Mouse (Mus musculus): Measurements from ENCODE around the gene Cfap57. TPM values are rescaled to one million over a fixed set of nuclear protein-coding genes. Genes with fewer than 3 reads are reported as not detected.

The Cfap57 gene
- polyA plus RNA-seq, 1 experiment from 2014 or later = 1.7 TPM

- Histone ChIP-seq H3K9me3 (replicated peaks) (no peaks in the 10 kb centered on the region), H3K27me3 (0 out of 2 replicates have a peak, but pooled peaks cover 3% of the 10 kb centered on the region)
Measured at GRCm38 (mm10) chr4:118589053-118589732, 31.4 kb downstream of the Cfap57 start.

DNA sequence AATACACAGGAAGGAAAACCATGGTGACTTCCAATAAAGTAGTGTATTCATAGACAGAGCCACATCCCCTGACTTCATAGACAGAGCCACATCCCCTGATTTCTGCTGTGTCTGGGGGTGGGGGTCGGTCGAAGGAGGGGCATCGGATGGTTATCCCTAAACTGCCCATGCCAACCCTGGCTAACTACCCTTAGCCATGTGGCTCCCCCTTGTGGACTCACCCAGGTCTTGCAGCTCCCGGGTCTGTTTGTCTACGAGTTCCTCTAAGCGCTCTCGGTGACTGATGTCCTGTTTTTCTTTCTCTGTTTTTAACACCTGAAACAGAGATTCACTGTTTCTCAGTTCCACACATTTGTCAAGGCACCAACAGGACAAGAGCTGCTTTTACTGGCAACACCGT lies 37.9 kb downstream of the Cfap57 start:
- no peak overlapping the region for H3K9ac ChIP-seq
- H3K27me3 ChIP-seq = no peaks in the 10 kb centered on the region; the same call in 1 of the 2 replicates
- WGBS = 89% methylated on average over 8 of the region's 8 CpGs
- no peak overlapping the region for H3K4me2 ChIP-seq (replicated peaks)
- peaks cover 9% of the 10 kb centered on the region; the same call in 1 of the 2 replicates for H3K4me1 ChIP-seq
- no peak overlapping the region for H3K27ac ChIP-seq
- H3K4me3 ChIP-seq = no peak overlapping the region
- H3K9me3 ChIP-seq (replicated peaks) = no peaks in the 10 kb centered on the region
- H3K36me3 ChIP-seq = no peaks in the 10 kb centered on the region
- ATAC-seq (ENCODE audit: low FRiP score) = no peak

More at GRCm38 (mm10) chr4:118589053-118589732, 31.4 kb downstream of the Cfap57 start:
- Histone ChIP-seq H3K4me2 (replicated peaks) (peak overlapping the region; percentile 32; the same call in 1 of the 2 replicates), H3K4me1 (peaks cover 13% of the 10 kb centered on the region), H3K27ac (0 out of 2 replicates have a peak overlapping the region, but pooled peaks have one; percentile 12), H3K4me3 (no peak overlapping the region), H3K9ac (peak overlapping the region; percentile 18; the same call in 1 of the 2 replicates), H3K36me3 (no peaks in the 10 kb centered on the region)
- WGBS = 68% methylated on average over 12 of the region's 12 CpGs
- no peak for ATAC-seq (ENCODE audit: low FRiP score)

DNA sequence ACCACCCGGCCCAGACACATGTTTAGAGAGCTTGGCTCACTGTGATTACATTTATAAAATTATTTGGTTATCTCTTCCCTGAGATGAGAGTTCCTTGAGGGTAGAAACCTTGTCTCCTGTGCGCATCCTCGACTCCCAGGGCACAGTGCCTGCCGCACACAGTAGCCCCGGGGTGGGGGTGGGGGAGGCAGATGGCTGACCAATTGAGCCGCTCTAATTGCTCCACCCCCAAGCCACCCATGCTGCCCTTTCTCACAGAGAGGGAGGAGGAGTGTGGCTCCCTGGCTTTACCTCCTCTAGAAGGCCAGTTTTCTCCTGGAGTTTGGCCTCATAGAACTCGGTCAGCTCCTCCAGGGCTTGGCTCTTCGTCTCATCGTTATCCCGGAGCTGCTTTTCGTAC lies 39.1 kb downstream of the Cfap57 start:
- H3K4me2 ChIP-seq (replicated peaks) = no peak overlapping the region
- H3K9ac ChIP-seq = no peak overlapping the region
- peaks cover 5% of the 10 kb centered on the region for H3K27me3 ChIP-seq
- ATAC-seq (ENCODE audit: low FRiP score) = no peak
- H3K9me3 ChIP-seq (replicated peaks) = no peaks in the 10 kb centered on the region
- 44% methylated on average over 10 of the region's 11 CpGs for WGBS
- no peak overlapping the region for H3K27ac ChIP-seq
- no peaks in the 10 kb centered on the region for H3K36me3 ChIP-seq
- peaks cover 5% of the 10 kb centered on the region; the same call in 1 of the 2 replicates for H3K4me1 ChIP-seq
- no peak overlapping the region for H3K4me3 ChIP-seq

DNA sequence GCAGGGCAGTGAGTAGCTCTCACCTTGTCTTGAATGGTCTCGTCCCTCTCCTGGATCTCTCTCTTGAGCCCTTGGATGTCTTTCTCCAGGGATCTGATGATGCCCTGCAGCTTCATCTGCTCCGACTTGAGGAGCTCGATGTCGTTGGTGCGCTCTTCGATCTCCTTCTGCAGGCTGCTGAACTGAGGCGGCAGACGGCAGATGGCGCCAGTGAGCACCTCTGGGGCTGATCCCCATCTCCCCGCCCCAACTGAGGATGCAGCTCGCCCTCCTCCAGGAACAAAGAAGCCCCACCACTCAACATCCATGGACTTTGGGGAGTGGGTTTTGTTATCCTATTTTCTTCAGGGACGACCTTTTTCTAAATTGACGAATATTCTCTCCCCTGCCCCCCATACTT lies 41.3 kb downstream of the Cfap57 start:
- Histone ChIP-seq H3K4me3 (no peak overlapping the region), H3K9me3 (replicated peaks) (no peaks in the 10 kb centered on the region), H3K4me1 (peaks cover 5% of the 10 kb centered on the region; the same call in 1 of the 2 replicates), H3K9ac (no peak overlapping the region), H3K27me3 (peaks cover 14% of the 10 kb centered on the region), H3K36me3 (no peaks in the 10 kb centered on the region), H3K27ac (no peak overlapping the region), H3K4me2 (replicated peaks) (no peak overlapping the region)
- WGBS = 52% methylated on average over 13 of the region's 13 CpGs
- ATAC-seq (ENCODE audit: low FRiP score) = no peak

- H3K9ac ChIP-seq = no peak overlapping the region
- no peak overlapping the region for H3K4me3 ChIP-seq
- 7% methylated on average over 6 of the region's 6 CpGs for WGBS
- peaks cover 14% of the 10 kb centered on the region for H3K27me3 ChIP-seq
- no peaks in the 10 kb centered on the region for H3K4me1 ChIP-seq
- no peaks in the 10 kb centered on the region for H3K9me3 ChIP-seq (replicated peaks)
- no peak overlapping the region for H3K4me2 ChIP-seq (replicated peaks)
- no peak overlapping the region for H3K27ac ChIP-seq
- no peaks in the 10 kb centered on the region for H3K36me3 ChIP-seq
- no peak for ATAC-seq (ENCODE audit: low FRiP score)
Measured at GRCm38 (mm10) chr4:118576097-118576496, 44.5 kb downstream of the Cfap57 start.

DNA sequence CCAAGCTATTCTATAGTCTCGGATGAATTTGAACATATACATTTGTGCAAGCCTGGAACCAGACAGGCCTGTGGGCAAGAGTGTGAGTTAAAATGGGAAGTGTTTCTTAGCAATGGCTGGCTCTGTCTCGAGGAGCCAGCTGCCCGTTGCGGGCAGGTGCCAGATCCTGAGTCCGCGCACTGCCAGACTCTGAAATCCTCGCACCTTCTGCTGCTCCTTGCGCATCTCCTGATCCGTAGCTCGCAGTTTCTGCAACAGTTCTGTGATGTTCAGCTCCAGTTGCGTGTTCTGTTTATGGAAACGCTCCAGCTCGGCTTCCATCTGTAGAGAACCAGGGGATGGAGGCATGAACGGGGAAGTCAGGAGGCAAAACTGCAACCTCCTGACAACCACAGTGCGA lies 49.1 kb downstream of the Cfap57 start:
- Histone ChIP-seq H3K9me3 (replicated peaks) (no peaks in the 10 kb centered on the region), H3K27me3 (peaks cover 18% of the 10 kb centered on the region; the same call in 1 of the 2 replicates), H3K27ac (no peak overlapping the region), H3K4me3 (no peak overlapping the region), H3K9ac (no peak overlapping the region), H3K4me2 (replicated peaks) (no peak overlapping the region), H3K4me1 (no peaks in the 10 kb centered on the region), H3K36me3 (no peaks in the 10 kb centered on the region)
- 88% methylated on average over 14 of the region's 15 CpGs for WGBS
- ATAC-seq (ENCODE audit: low FRiP score) = no peak

DNA sequence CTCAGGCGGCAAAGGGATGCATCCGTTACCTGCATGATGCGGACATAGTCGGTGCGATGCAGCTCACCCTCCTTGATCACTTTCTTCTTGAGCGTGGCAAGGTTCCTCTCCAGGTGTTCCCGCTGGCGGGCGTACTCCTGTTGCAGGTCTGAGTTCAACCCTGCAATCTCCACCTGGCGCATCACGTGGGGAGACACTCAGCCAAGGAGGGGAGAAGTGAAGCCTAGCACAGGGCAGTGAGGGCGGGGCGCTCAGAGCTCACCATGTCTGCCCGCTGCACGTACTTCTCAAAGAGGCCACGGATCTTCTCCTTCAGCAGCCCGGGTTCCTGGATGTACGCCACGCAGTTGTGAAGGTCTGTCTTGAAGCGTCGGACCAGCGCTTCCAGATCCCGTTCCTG lies 51.3 kb downstream of the Cfap57 start:
- no peak overlapping the region for H3K9ac ChIP-seq
- no peak for ATAC-seq (ENCODE audit: low FRiP score)
- peaks cover 9% of the 10 kb centered on the region; the same call in 1 of the 2 replicates for H3K27me3 ChIP-seq
- H3K9me3 ChIP-seq (replicated peaks) = no peaks in the 10 kb centered on the region
- H3K4me1 ChIP-seq = no peaks in the 10 kb centered on the region
- H3K36me3 ChIP-seq = no peaks in the 10 kb centered on the region
- H3K4me3 ChIP-seq = no peak overlapping the region
- H3K4me2 ChIP-seq (replicated peaks) = no peak overlapping the region
- H3K27ac ChIP-seq = no peak overlapping the region
- WGBS = 78% methylated on average over 23 of the region's 23 CpGs

DNA sequence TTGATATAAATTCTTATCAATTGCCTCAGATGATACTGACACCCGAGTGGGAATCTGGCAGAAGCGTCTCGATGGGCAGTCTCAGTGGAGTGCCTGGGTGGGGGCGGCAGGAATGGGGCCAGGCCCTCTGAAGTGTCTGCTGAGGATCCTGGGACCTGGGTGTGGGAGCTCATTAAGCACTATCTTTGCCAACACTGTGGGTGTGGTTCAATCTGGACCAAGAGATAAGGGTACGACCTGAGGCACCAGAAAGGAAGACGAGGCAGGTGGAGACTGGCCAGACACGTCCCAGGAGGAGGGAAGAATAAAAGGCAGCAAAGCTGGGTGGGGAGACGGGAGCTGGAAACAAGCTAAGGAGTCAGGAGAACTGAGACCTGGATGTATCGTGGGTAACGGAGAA lies 51.9 kb downstream of the Cfap57 start:
- WGBS = 78% methylated on average over 10 of the region's 10 CpGs

GRCm38 (mm10) chr4:118566161-118566676 lies 54.4 kb downstream of the Cfap57 start:
- no peak overlapping the region for H3K4me3 ChIP-seq
- WGBS = 32% methylated on average over 7 of the region's 7 CpGs
- ATAC-seq (ENCODE audit: low FRiP score) = no peak
- no peaks in the 10 kb centered on the region for H3K4me1 ChIP-seq
- H3K27ac ChIP-seq = no peak overlapping the region
- H3K27me3 ChIP-seq = peaks cover 9% of the 10 kb centered on the region; the same call in 1 of the 2 replicates
- no peak overlapping the region for H3K9ac ChIP-seq
- no peaks in the 10 kb centered on the region for H3K36me3 ChIP-seq
- H3K9me3 ChIP-seq (replicated peaks) = 0 out of 2 replicates have a peak, but pooled peaks cover 2% of the 10 kb centered on the region
- no peak overlapping the region for H3K4me2 ChIP-seq (replicated peaks)

More for the DNA sequence above, 51.9 kb downstream of the Cfap57 start:
- no peak overlapping the region for H3K4me2 ChIP-seq (replicated peaks)
- no peaks in the 10 kb centered on the region for H3K4me1 ChIP-seq
- no peak overlapping the region for H3K9ac ChIP-seq
- no peak overlapping the region for H3K4me3 ChIP-seq
- no peak overlapping the region for H3K27ac ChIP-seq
- peaks cover 9% of the 10 kb centered on the region; the same call in 1 of the 2 replicates for H3K27me3 ChIP-seq
- H3K36me3 ChIP-seq = no peaks in the 10 kb centered on the region
- ATAC-seq (ENCODE audit: low FRiP score) = no peak
- no peaks in the 10 kb centered on the region for H3K9me3 ChIP-seq (replicated peaks)

- Histone ChIP-seq H3K9ac (no peak overlapping the region), H3K9me3 (replicated peaks) (0 out of 2 replicates have a peak, but pooled peaks cover 2% of the 10 kb centered on the region), H3K4me1 (no peaks in the 10 kb centered on the region), H3K4me2 (replicated peaks) (no peak overlapping the region), H3K27me3 (peaks cover 9% of the 10 kb centered on the region; the same call in 1 of the 2 replicates), H3K4me3 (no peak overlapping the region), H3K36me3 (no peaks in the 10 kb centered on the region), H3K27ac (no peak overlapping the region)
- 59% methylated on average over 3 of the region's 3 CpGs for WGBS
- no peak for ATAC-seq (ENCODE audit: low FRiP score)
Measured at GRCm38 (mm10) chr4:118564926-118565279, 55.7 kb downstream of the Cfap57 start.

- H3K36me3 ChIP-seq = no peaks in the 10 kb centered on the region
- no peak overlapping the region for H3K4me3 ChIP-seq
- no peaks in the 10 kb centered on the region for H3K4me1 ChIP-seq
- no peak overlapping the region for H3K4me2 ChIP-seq (replicated peaks)
- 0 out of 2 replicates have a peak, but pooled peaks cover 2% of the 10 kb centered on the region for H3K9me3 ChIP-seq (replicated peaks)
- no peak overlapping the region for H3K9ac ChIP-seq
- H3K27ac ChIP-seq = no peak overlapping the region
- 80% methylated on average over 13 of the region's 13 CpGs for WGBS
- H3K27me3 ChIP-seq = peaks cover 8% of the 10 kb centered on the region; the same call in 1 of the 2 replicates
- ATAC-seq (ENCODE audit: low FRiP score) = no peak
Measured at GRCm38 (mm10) chr4:118564062-118564925, 56.3 kb downstream of the Cfap57 start.

DNA sequence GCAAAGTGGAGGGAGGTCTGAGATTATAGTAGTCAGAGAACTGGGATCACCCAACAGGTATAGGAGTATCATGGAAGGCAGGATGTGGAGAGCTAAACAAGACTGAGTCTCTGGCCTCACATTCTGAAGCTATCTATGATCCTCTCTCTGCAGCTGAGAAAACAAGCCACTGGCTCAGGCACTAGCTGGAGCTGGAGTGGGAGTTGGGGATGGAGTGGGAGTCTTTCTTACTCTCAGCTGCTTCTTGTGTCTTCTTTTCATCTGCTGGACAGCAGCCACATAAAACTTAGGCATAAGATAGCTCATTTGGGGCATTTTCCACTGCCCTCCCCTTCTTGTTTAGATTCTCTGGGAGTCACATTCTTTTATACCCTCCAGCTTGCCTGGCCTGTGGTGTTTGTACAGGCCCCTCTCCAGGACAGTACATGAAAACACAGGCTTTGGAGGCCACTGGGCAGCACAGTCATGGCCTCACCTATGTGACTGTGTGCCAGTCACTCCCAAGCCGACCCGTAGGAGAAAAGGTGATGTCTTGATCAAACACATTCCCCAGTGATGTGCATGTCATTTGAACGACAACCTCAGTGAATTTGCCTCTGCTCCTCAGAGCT lies 67.4 kb downstream of the Cfap57 start:
- no peak overlapping the region for H3K4me3 ChIP-seq
- ATAC-seq (ENCODE audit: low FRiP score) = no peak
- 88% methylated on average over 3 of the region's 3 CpGs for WGBS

More for the DNA sequence above, 67.4 kb downstream of the Cfap57 start:
- no peaks in the 10 kb centered on the region for H3K27me3 ChIP-seq
- no peaks in the 10 kb centered on the region for H3K4me1 ChIP-seq
- no peaks in the 10 kb centered on the region for H3K36me3 ChIP-seq
- H3K9me3 ChIP-seq (replicated peaks) = no peaks in the 10 kb centered on the region
- no peak overlapping the region for H3K9ac ChIP-seq
- no peak overlapping the region for H3K27ac ChIP-seq
- no peak overlapping the region for H3K4me2 ChIP-seq (replicated peaks)

All from hindbrain, embryonic 12.5 days (tissue).